Mouse (Mus musculus): ENCODE data around the gene 1700028P14Rik. TPM values are rescaled to one million over a fixed set of nuclear protein-coding genes. Genes with fewer than 3 reads are reported as not detected.
A peak's percentile ranks its signal among the peaks of the same experiment; 100 is the strongest.
"Not testable (repeated sequence)": the region's sequence is repeated elsewhere in the genome, so short reads cannot be mapped to it uniquely, and the experiment has no call there.

Gene 1700028P14Rik
- polyA plus RNA-seq (2012) = not detected in 2 replicates

DNA sequence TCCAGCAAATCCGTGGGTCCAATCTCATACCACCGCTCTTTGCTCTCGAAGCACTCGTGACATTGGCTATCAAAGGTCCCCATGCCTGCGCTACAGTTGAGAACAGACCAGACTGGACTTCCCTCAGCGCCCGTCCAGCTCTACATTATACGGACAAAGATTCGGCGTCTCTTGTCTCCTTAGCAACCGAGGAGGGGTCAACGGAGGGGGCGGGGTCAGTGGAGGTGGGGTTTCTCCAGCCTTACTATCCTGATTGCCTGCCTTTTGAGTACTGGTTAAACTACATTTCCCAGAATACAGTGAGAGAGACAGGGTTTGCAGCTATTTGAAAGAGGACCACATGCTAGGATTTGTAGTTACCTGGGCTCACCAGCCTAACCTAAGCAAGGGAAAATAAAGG lies at the start of gene 1700028P14Rik:
Gene 1700028P14Rik, minus strand, starts transcription at position 169 of the 400 bp plus-strand sequence.
- no peaks in the 10 kb centered on the region for H3K36me3 ChIP-seq (ENCODE audit: control insufficient read depth)
- no peaks in the 10 kb centered on the region for H3K27me3 ChIP-seq (ENCODE audit: control insufficient read depth)
- H3K4me3 ChIP-seq (replicated peaks) = no peak within 1 kb of the TSS
- H3K9me3 ChIP-seq (ENCODE audit: control insufficient read depth, low read length) = no peaks in the 10 kb centered on the region
- no peaks in the 10 kb centered on the region for H3K4me1 ChIP-seq (ENCODE audit: control insufficient read depth)
- TF ChIP-seq TAL1 (IDR thresholded peaks at IDR 0.05; ENCODE audit: low read length) (no peak), GATA1 (IDR thresholded peaks at IDR 0.05; ENCODE audit: low read length) (no peak)

DNA sequence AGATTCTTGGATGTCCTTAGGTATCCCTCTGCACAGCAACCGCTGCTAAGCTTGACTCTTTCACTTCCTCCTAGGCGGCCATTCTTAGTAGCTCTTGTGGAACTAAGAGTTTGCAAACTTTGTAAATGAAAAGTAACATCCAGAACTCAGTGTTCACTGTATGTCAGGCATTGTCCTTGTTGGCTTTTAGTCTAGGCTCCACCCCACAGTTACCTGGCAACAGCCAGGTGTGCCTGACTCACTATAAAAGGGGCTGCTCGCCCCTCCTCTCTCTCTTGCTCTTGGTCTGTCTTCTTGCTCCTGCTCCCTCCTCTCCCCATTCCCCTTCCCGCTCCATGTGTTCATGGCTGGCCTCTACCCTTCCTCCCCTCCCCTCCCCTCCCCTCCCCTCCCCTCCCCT lies 46.5 kb upstream of the 1700028P14Rik start:
- Histone ChIP-seq H3K4me1 (ENCODE audit: control insufficient read depth) (no peaks in the 10 kb centered on the region), H3K4me3 (replicated peaks) (no peak overlapping the region), H3K27me3 (ENCODE audit: control insufficient read depth) (no peaks in the 10 kb centered on the region), H3K36me3 (ENCODE audit: control insufficient read depth) (peaks cover 70% of the 10 kb centered on the region), H3K9me3 (ENCODE audit: control insufficient read depth, low read length) (no peaks in the 10 kb centered on the region)
- TF ChIP-seq GATA1 (IDR thresholded peaks at IDR 0.05; ENCODE audit: low read length) (no peak), TAL1 (IDR thresholded peaks at IDR 0.05; ENCODE audit: low read length) (no peak)

DNA sequence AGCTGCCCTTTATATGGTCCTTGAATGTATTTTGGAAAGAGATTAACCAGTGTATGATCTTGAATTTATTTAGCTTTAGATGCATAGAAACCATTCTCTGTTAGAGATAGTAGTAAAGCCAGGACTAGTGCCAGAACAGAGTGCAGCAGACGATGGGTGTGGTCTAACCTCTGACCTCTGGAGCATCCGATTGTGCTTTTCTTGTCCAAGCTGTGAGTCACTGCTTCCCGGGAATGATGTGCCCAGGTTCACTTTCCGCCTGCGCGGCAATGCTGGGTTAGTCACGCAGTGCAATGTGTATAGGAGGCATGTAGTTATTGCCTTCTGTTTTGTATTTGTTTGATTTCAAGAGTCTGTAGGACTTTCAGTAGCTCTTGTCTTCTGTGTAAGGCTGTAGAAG lies 45.8 kb upstream of the 1700028P14Rik start:
- no peaks in the 10 kb centered on the region for H3K27me3 ChIP-seq (ENCODE audit: control insufficient read depth)
- no peaks in the 10 kb centered on the region for H3K9me3 ChIP-seq (ENCODE audit: control insufficient read depth, low read length)
- no peak for TF ChIP-seq TAL1 (IDR thresholded peaks at IDR 0.05; ENCODE audit: low read length)
- TF ChIP-seq GATA1 (IDR thresholded peaks at IDR 0.05; ENCODE audit: low read length) = no peak
- H3K36me3 ChIP-seq (ENCODE audit: control insufficient read depth) = peaks cover 70% of the 10 kb centered on the region
- no peak overlapping the region for H3K4me3 ChIP-seq (replicated peaks)
- H3K4me1 ChIP-seq (ENCODE audit: control insufficient read depth) = no peaks in the 10 kb centered on the region

DNA sequence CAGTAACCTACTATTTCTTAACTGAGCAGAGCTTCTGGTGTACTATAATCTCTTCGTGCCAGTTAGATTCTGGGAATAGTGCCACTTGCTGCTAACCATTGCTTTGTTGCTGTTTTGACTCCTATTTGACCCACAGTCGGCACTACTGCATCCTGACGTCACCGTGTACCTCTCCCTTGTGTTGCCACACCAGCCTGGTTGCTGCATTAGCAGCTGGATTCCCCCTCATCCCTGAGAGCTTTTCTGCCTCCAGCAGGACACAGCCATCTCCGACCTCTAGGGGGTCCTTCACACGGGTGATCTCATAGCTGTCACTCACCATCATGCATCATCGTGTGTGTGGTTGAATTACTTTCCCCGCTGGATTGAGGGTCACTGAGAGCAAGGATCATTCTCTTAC lies 45.2 kb upstream of the 1700028P14Rik start:
- H3K27me3 ChIP-seq (ENCODE audit: control insufficient read depth) = no peaks in the 10 kb centered on the region
- no peak for TF ChIP-seq GATA1 (IDR thresholded peaks at IDR 0.05; ENCODE audit: low read length)
- no peak for TF ChIP-seq TAL1 (IDR thresholded peaks at IDR 0.05; ENCODE audit: low read length)
- peaks cover 64% of the 10 kb centered on the region for H3K36me3 ChIP-seq (ENCODE audit: control insufficient read depth)

DNA sequence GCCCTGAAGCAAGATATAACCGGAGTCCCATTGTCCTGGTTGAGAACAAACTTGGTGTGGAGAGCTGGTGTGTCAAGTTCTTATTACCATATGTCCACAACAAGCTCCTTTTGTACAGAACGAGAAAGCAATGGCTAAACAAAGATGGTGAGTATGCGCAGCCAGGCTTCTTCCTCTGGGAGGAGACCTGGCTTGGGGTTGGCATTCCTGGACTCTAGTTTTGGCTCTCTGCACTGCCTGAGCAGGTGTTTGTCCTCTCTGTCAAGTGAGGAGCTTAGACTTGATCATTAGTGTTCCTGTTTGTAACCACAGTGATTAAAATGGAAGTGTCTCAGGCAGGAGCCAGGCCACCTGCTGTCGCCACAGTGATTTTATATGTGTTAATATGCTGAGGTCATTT lies 41.7 kb upstream of the 1700028P14Rik start:
- peaks cover 51% of the 10 kb centered on the region for H3K36me3 ChIP-seq (ENCODE audit: control insufficient read depth)
- TF ChIP-seq TAL1 (IDR thresholded peaks at IDR 0.05; ENCODE audit: low read length) (no peak), GATA1 (IDR thresholded peaks at IDR 0.05; ENCODE audit: low read length) (no peak)
- H3K9me3 ChIP-seq (ENCODE audit: control insufficient read depth, low read length) = no peaks in the 10 kb centered on the region
- H3K4me1 ChIP-seq (ENCODE audit: control insufficient read depth) = peaks cover 13% of the 10 kb centered on the region
- H3K27me3 ChIP-seq (ENCODE audit: control insufficient read depth) = no peaks in the 10 kb centered on the region
- H3K4me3 ChIP-seq (replicated peaks) = no peak overlapping the region

More for the DNA sequence above, 45.2 kb upstream of the 1700028P14Rik start:
- H3K4me1 ChIP-seq (ENCODE audit: control insufficient read depth) = no peaks in the 10 kb centered on the region
- no peak overlapping the region for H3K4me3 ChIP-seq (replicated peaks)
- no peaks in the 10 kb centered on the region for H3K9me3 ChIP-seq (ENCODE audit: control insufficient read depth, low read length)

DNA sequence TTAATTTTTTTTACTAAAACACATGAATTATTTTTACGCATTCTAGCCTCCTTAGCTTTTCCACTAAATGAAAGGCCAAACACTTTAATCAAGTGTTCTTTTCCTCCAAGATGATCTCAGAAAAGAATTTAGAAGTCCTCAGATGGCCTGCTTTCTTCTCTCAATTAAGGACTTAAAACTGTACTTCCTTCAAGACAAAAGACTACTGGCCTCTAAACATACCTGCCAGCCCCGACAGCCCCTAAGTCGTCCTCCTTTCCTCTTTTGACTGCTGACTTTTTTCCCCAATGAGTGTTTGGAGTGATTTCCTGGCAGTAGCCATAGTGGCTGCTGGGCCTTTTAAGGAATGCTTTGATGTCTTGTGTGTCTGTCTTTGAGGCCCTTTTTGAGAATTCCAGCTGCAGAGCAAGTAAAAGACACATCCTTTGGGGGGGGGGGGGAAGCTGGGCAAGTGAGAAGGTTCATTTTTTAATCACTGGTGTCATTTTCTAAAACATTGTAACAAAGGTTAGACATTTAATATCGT lies 35.9 kb upstream of the 1700028P14Rik start:
- TF ChIP-seq GATA1 (IDR thresholded peaks at IDR 0.05; ENCODE audit: low read length) (no peak), TAL1 (IDR thresholded peaks at IDR 0.05; ENCODE audit: low read length) (no peak)
- peaks cover 3% of the 10 kb centered on the region for H3K36me3 ChIP-seq (ENCODE audit: control insufficient read depth)
- peaks cover 30% of the 10 kb centered on the region for H3K4me1 ChIP-seq (ENCODE audit: control insufficient read depth)
- no peaks in the 10 kb centered on the region for H3K9me3 ChIP-seq (ENCODE audit: control insufficient read depth, low read length)
- H3K4me3 ChIP-seq (replicated peaks) = peak overlapping the region; percentile 96
- H3K27me3 ChIP-seq (ENCODE audit: control insufficient read depth) = no peaks in the 10 kb centered on the region

DNA sequence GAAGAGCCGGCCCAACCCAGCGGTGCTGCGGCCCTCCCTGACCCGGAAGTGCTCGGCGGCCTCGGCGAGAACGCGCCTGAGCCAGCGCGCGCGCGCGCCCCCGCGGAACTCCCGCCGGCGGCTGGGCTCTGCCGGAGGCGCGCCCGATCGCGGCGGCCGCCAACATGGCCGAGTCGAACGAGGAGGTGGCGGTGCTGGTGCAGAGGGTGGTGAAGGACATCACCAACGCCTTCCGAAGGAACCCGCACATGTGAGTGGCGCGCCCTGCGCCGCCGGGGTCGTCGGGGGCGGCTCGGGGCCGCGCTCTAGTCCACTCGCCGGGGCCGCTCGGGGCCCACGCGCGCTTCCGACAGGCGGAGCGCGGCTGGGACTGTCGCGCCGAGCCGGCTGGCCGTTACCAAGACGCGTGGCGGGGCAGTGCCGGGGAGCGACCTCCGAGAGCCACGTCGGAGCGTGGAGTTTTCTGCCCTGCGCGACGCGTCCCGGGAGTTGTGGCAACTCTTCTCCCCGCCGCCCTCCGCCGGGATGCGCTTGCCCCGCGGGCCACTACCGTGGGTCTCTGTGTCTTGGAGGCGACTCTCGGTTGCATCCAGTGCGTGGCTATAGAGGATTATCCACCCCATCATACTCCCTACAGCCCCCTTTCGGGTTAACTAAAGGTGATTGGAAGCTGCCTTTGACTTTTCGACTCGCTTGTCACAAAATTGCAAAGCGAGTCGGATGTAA lies 34.8 kb upstream of the 1700028P14Rik start, which contains the start of gene Ptar1:
Gene Ptar1, plus strand, starts transcription at position 134 of the 726 bp plus-strand sequence.
- H3K36me3 ChIP-seq (ENCODE audit: control insufficient read depth) = peaks cover 3% of the 10 kb centered on the region
- peaks cover 30% of the 10 kb centered on the region for H3K4me1 ChIP-seq (ENCODE audit: control insufficient read depth)
- H3K27me3 ChIP-seq (ENCODE audit: control insufficient read depth) = no peaks in the 10 kb centered on the region
- no peak for TF ChIP-seq TAL1 (IDR thresholded peaks at IDR 0.05; ENCODE audit: low read length)
- TF ChIP-seq GATA1 (IDR thresholded peaks at IDR 0.05; ENCODE audit: low read length) = no peak
- peak within 1 kb of the TSS; percentile 96 for H3K4me3 ChIP-seq (replicated peaks)
- H3K9me3 ChIP-seq (ENCODE audit: control insufficient read depth, low read length) = no peaks in the 10 kb centered on the region

DNA sequence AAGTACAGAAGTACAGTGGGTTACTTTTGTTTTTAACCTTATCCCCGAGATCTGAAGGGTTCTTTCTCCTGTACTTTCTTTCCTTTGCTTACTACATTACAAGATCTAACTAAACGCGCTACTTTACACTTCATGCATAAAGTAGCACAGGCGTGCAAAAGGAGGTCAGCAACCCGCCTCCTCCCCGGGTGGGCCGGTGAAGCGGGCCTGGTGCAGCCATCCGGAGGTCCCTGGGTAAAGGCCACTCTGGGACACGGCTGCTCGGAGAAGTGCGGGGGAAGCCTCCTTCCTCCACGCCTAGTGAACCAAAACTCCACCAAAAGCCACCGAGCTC lies 34.3 kb upstream of the 1700028P14Rik start:
- peaks cover 30% of the 10 kb centered on the region for H3K4me1 ChIP-seq (ENCODE audit: control insufficient read depth)
- no peaks in the 10 kb centered on the region for H3K27me3 ChIP-seq (ENCODE audit: control insufficient read depth)
- H3K4me3 ChIP-seq (replicated peaks) = peak overlapping the region; percentile 96
- TF ChIP-seq TAL1 (IDR thresholded peaks at IDR 0.05; ENCODE audit: low read length) = no peak
- no peak for TF ChIP-seq GATA1 (IDR thresholded peaks at IDR 0.05; ENCODE audit: low read length)
- peaks cover 3% of the 10 kb centered on the region for H3K36me3 ChIP-seq (ENCODE audit: control insufficient read depth)
- no peaks in the 10 kb centered on the region for H3K9me3 ChIP-seq (ENCODE audit: control insufficient read depth, low read length)

DNA sequence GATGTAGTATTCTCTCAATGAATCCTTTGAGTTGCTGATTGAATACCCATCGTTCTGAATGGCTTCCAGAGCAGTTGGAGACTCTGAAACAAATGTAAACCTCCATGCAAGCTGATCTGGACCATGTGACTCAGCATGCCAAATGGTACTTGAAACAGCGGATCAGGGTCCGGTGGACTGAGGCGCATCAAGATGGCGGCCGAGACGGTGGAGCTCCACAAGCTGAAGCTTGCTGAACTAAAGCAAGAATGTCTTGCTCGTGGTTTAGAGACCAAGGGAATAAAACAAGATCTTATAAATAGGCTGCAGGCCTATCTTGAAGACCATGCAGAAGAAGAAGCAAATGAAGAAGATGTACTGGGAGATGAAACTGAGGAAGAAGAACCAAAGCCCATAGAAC lies 23.0 kb upstream of the 1700028P14Rik start:
- not testable (repeated sequence) for H3K27me3 ChIP-seq (ENCODE audit: control insufficient read depth); H3K9me3 ChIP-seq (ENCODE audit: control insufficient read depth, low read length); H3K4me1 ChIP-seq (ENCODE audit: control insufficient read depth); H3K4me3 ChIP-seq (replicated peaks); H3K36me3 ChIP-seq (ENCODE audit: control insufficient read depth)

Data from erythroblast, embryonic 14.5 days (primary cell).